Mouse (Mus musculus) heart, embryonic 14.5 days (tissue): ENCODE results near the gene Xkrx. TPM values are rescaled to one million over a fixed set of nuclear protein-coding genes. Genes with fewer than 3 reads are reported as not detected.

Source experiments
- ATAC-seq: fragments of 200-750 bp; cut with Nextera tagmentation; 2 replicates; pipeline ENCODE4 v1.8.0; 2017; ENCODE audit warnings: low read depth, moderate TSS enrichment; ENCODE audit not compliant: insufficient number of reproducible peaks, insufficient read depth, low FRiP score
- H3K27ac ChIP-seq, 2 experiments: fragments of 200-500 bp in 1 of 2; fragments of 300-500 bp in 1 of 2; sonication (generic) in 1 of 2; replicated peaks in 1 of 2; 2 replicates each; pipeline ENCODE4 v1.5.1; 2012 to 2014; ENCODE audit warnings: low read depth in 2 of 2, low read length in 2 of 2, control low read depth in 1 of 2, mild to moderate bottlenecking in 1 of 2, mixed read lengths in 1 of 2; ENCODE audit not compliant: control insufficient read depth in 1 of 2, insufficient read depth in 1 of 2
- H3K27me3 ChIP-seq: fragments of 300-500 bp; sonication (generic); 2 replicates; pipeline ENCODE4 v1.6.1; 2014; ENCODE audit warnings: mild to moderate bottlenecking, low read length, control low read depth; ENCODE audit not compliant: control insufficient read depth, insufficient read depth
- H3K36me3 ChIP-seq: fragments of 300-500 bp; sonication (generic); 2 replicates; pipeline ENCODE4 v1.6.1; 2014; ENCODE audit warnings: mild to moderate bottlenecking, control low read depth, low read length, mixed read lengths; ENCODE audit not compliant: control insufficient read depth, insufficient read depth
- H3K4me1 ChIP-seq, 2 experiments: fragments of 200-500 bp in 1 of 2; fragments of 300-500 bp in 1 of 2; sonication (generic) in 1 of 2; 2 replicates each; pipeline ENCODE4 v1.6.1; 2012 to 2014; ENCODE audit warnings: low read length in 2 of 2, control low read depth in 1 of 2, mixed read lengths in 1 of 2; ENCODE audit not compliant: control insufficient read depth in 2 of 2, insufficient read depth in 2 of 2
- H3K4me2 ChIP-seq: fragments of 300-500 bp; sonication (generic); 2 replicates; pipeline ENCODE4 v1.6.1; 2014; ENCODE audit warnings: mild to moderate bottlenecking, low read length
- H3K4me3 ChIP-seq, 2 experiments: fragments of 200-500 bp in 1 of 2; fragments of 300-500 bp in 1 of 2; sonication (generic) in 1 of 2; 2 replicates each; pipeline ENCODE4 v1.5.1; 2012 to 2014; ENCODE audit warnings: low read length in 2 of 2, mild to moderate bottlenecking in 2 of 2, control low read depth in 1 of 2, low read depth in 1 of 2, moderate library complexity in 1 of 2; ENCODE audit not compliant: control insufficient read depth in 1 of 2, insufficient read depth in 1 of 2
- H3K9ac ChIP-seq: fragments of 300-500 bp; sonication (generic); 2 replicates; pipeline ENCODE4 v1.6.1; 2014; ENCODE audit warnings: mild to moderate bottlenecking, low read length
- H3K9me3 ChIP-seq: fragments of 300-500 bp; sonication (generic); 2 replicates; pipeline ENCODE4 v1.6.1; 2016; ENCODE audit warnings: low read length, control low read depth; ENCODE audit not compliant: control insufficient read depth
- WGBS: fragments of 180-500 bp; shearing (Covaris S2); extraction: QIAGEN DNeasy Blood & Tissue Kit; methylation state at CpG from one replicate; pipeline ENCODE4 v1.1.7; 2014; 5-methylcytosine and 5-hydroxymethylcytosine counted together
- polyA plus RNA-seq: library from polyadenylated mRNA; unstranded; fragments of >200 nt; fragmentation: Nextera tagmentation; extraction: Ambion mirVana; gene quantifications from 2 replicates; pipeline ENCODE4 v1.2.1, GENCODE M21; 2014

Xkrx gene
- polyA plus RNA-seq, 1 experiment from 2014 or later, result 0.27 TPM

- no peak overlapping the region for H3K4me3 ChIP-seq
- no peaks in the 10 kb centered on the region for H3K4me1 ChIP-seq
- no peaks in the 10 kb centered on the region for H3K36me3 ChIP-seq
- WGBS, result 55% methylated on average over 3 of the region's 3 CpGs
- no peak overlapping the region for H3K27ac ChIP-seq
- H3K9me3 ChIP-seq, result no peaks in the 10 kb centered on the region
- no peak overlapping the region for H3K9ac ChIP-seq
- no peak overlapping the region for H3K4me2 ChIP-seq
- no peak for ATAC-seq
- H3K27me3 ChIP-seq, result no peaks in the 10 kb centered on the region
Measured at GRCm38 (mm10) chrX:134116417-134116816, 45.5 kb downstream of the Xkrx start.

GRCm38 (mm10) chrX:134111767-134112166, 50.1 kb downstream of the Xkrx start:
- no peak overlapping the region for H3K4me3 ChIP-seq
- H3K4me2 ChIP-seq, result no peak overlapping the region
- no peak overlapping the region for H3K9ac ChIP-seq
- H3K27me3 ChIP-seq, result no peaks in the 10 kb centered on the region
- ATAC-seq, result no peak
- H3K36me3 ChIP-seq, result no peaks in the 10 kb centered on the region
- no peak overlapping the region for H3K27ac ChIP-seq
- H3K4me1 ChIP-seq, result no peaks in the 10 kb centered on the region
- no peaks in the 10 kb centered on the region for H3K9me3 ChIP-seq
- WGBS, result 50% methylated on average over 3 of the region's 3 CpGs

- ATAC-seq, result no peak
- Histone ChIP-seq H3K4me2 (no peak overlapping the region), H3K4me3 (no peak overlapping the region), H3K27ac (no peak overlapping the region), H3K4me1 (no peaks in the 10 kb centered on the region), H3K9me3 (no peaks in the 10 kb centered on the region), H3K36me3 (no peaks in the 10 kb centered on the region), H3K27me3 (no peaks in the 10 kb centered on the region), H3K9ac (no peak overlapping the region)
- 53% methylated on average over 2 of the region's 2 CpGs for WGBS
Measured at GRCm38 (mm10) chrX:134102641-134103040, 59.2 kb downstream of the Xkrx start.

Other genes with a start within 250 kb of the Xkrx start
- gene Sytl4, start 180.3 kb downstream of the Xkrx start, polyA plus RNA-seq, result 2.0 and 4.0 TPM in 2 replicates
- gene Cstf2, start 102.9 kb downstream of the Xkrx start, polyA plus RNA-seq, result 27.4 and 29.4 TPM in 2 replicates
- not detected in 2 replicates for gene Arl13a, start 25.4 kb upstream of the Xkrx start, polyA plus RNA-seq
- 0.31 TPM in 1 of 2 replicates, not detected in the other for gene Nox1, start 59.9 kb upstream of the Xkrx start, polyA plus RNA-seq
- gene Trmt2b, start 114.9 kb upstream of the Xkrx start, polyA plus RNA-seq, result 43.7 and 48.8 TPM in 2 replicates
- 14.8 and 20.2 TPM in 2 replicates for gene Tmem35a, start 133.1 kb upstream of the Xkrx start, polyA plus RNA-seq
- gene Cenpi, start 146.0 kb upstream of the Xkrx start, polyA plus RNA-seq, result 28.7 and 31.3 TPM in 2 replicates
- 0.27 and 0.46 TPM in 2 replicates for gene Drp2, start 242.5 kb upstream of the Xkrx start, polyA plus RNA-seq